ENCODE assay signal across 8 mouse cellular contexts in genomic region chr7:126695631-126696207, GRCm38 (mm10). TPM values are rescaled to one million over a fixed set of nuclear protein-coding genes. Genes with fewer than 3 reads are reported as not detected.
DNase-seq lines count a peak whose midpoint lies in the region; ATAC-seq lines count a peak whose summit lies in the region.

TSS of gene Slx1b (minus strand) at chr7:126695784.

- ATAC-seq in hindbrain, embryonic 16.5 days, result peak; percentile 97

- H3K4me3 ChIP-seq in hindbrain, embryonic 16.5 days (ENCODE audit: low read length), result peak within 1 kb of the TSS; percentile 53
- peak within 1 kb of the TSS; percentile 87 for H3K4me3 ChIP-seq in macrophage (ENCODE audit: inconsistent target)

- WGBS in hindbrain, embryonic 16.5 days, result under 1% methylated on average over 37 of the region's 40 CpGs
- WGBS in macrophage (ENCODE audit: missing documents), result under 1% methylated on average over 40 of the region's 40 CpGs

- H3K9ac ChIP-seq in hindbrain, embryonic 16.5 days (ENCODE audit: low read depth, low read length), result peak within 1 kb of the TSS; percentile 84

- peaks cover 22% of the 10 kb centered on the region for H3K36me3 ChIP-seq in hindbrain, embryonic 16.5 days (ENCODE audit: control insufficient read depth, insufficient read depth, low read length)
- peaks cover 36% of the 10 kb centered on the region for H3K36me3 ChIP-seq in macrophage (ENCODE audit: inconsistent target)

- peak within 1 kb of the TSS; percentile 85 for H3K27ac ChIP-seq in hindbrain, embryonic 16.5 days (ENCODE audit: low read depth, low read length)
- H3K27ac ChIP-seq in macrophage, result peak within 1 kb of the TSS; percentile 94

- H3K4me2 ChIP-seq in hindbrain, embryonic 16.5 days (ENCODE audit: low read length), result peak within 1 kb of the TSS; percentile 89

- peaks cover 24% of the 10 kb centered on the region for H3K4me1 ChIP-seq in hindbrain, embryonic 16.5 days (ENCODE audit: control insufficient read depth, insufficient read depth, low read depth, low read length)

- peak; percentile 92 for DNase-seq in WW6 (ENCODE audit: low read depth, low spot score)
- DNase-seq in cerebellum, postnatal 4 days (ENCODE audit: low spot score in 2 of 2), result peak; percentile 92 to 96
- DNase-seq in gastrocnemius, adult 18-20 months (ENCODE audit: low spot score), result peak; percentile 96
- DNase-seq in left cerebral cortex, adult 18-20 months (ENCODE audit: low spot score in 2 of 2), result peak; percentile 91 to 96
- peak; percentile 97 for DNase-seq in right cerebral cortex, adult 18-20 months
- peak; percentile 73 for DNase-seq in urinary bladder, postnatal 10 days (ENCODE audit: low spot score)

- H3K27me3 ChIP-seq in hindbrain, embryonic 16.5 days (replicated peaks; ENCODE audit: control insufficient read depth, insufficient read depth, low read length), result no peaks in the 10 kb centered on the region

- no peaks in the 10 kb centered on the region for H3K9me3 ChIP-seq in hindbrain, embryonic 16.5 days (ENCODE audit: control insufficient read depth, low read length)

- peaks cover 64% of the 10 kb centered on the region for H3K79me2 ChIP-seq in macrophage (ENCODE audit: inconsistent target)

RNA-seq across cellular contexts. Expression of gene Slx1b, which starts in this region (rescaled TPM):
- total RNA-seq in gastrocnemius, adult 18-20 months (2021), result 1 to 10 TPM; 1.9 to 2.8 TPM
- polyA plus RNA-seq in hindbrain, embryonic 16.5 days (2015; fragmentation: Nextera tagmentation; extraction: Ambion mirVana), result 13.4 and 15.0 TPM in 2 replicates
- 10 to 100 TPM; 14.5 to 15.1 TPM for total RNA-seq in left cerebral cortex, adult 18-20 months (2021)
- total RNA-seq in macrophage (2018; cell fraction: chromatin; rRNA removed), result 10 to 100 TPM in 13 of 26 experiments, 1 to 10 TPM in 13; 3.3 to 23.9 (median 9.0) TPM
- 1 to 10 TPM; 1.8 to 7.4 (median 5.6) TPM for total RNA-seq in macrophage (2018; cell fraction: cytosol; rRNA removed)
- 10 to 100 TPM in 12 of 26 experiments, 1 to 10 TPM in 14; 2.4 to 24.5 (median 9.1) TPM for total RNA-seq in macrophage (2018; cell fraction: nucleus; rRNA removed)
- 4.2 to 7.9 TPM (median 4.8 TPM) in 3 replicates for polyA plus RNA-seq in macrophage (2018)

Comparison
In these comparisons a context has a peak if more than half of its experiments do, and no peak if none do; other contexts are left out.
1. Peak in every context shown above with its lines: DNase-seq, ATAC-seq, H3K4me3 ChIP-seq and H3K27ac ChIP-seq.
2. RNA of gene Slx1b (total RNA-seq): 14.5 to 15.1 TPM in left cerebral cortex, adult 18-20 months; 1.9 to 2.8 TPM in gastrocnemius, adult 18-20 months; every median in the first group is over 4 times any median in the second.